Mouse (Mus musculus): ENCODE measurements around the gene Cphx1. TPM values are rescaled to one million over a fixed set of nuclear protein-coding genes. Genes with fewer than 3 reads are reported as not detected.
"Not testable (repeated sequence)": the region's sequence is repeated elsewhere in the genome, so short reads cannot be mapped to it uniquely, and the experiment has no call there.

The Cphx1 gene
- total and polyA plus RNA-seq, 3 experiments = not detected

GRCm38 (mm10) chr14:25979242-25979941 is 41.3 kb downstream of the Cphx1 start:
- H3K4me3 ChIP-seq (ENCODE audit: control insufficient read depth in 1 of 2, insufficient read depth in 1 of 2, low read depth in 2 of 2, low read length in 2 of 2); H3K9me3 ChIP-seq (replicated peaks; ENCODE audit: insufficient read depth, low read length); H3K36me3 ChIP-seq (ENCODE audit: control insufficient read depth in 1 of 2, insufficient read depth in 2 of 2, low read length in 2 of 2); H3K79me2 ChIP-seq (ENCODE audit: control insufficient read depth, insufficient read depth, low read length, poor library complexity); DNase-seq (ENCODE audit: low read depth, low spot score); H3K27me3 ChIP-seq (ENCODE audit: control insufficient read depth in 1 of 2, insufficient read depth in 2 of 2, low read length in 2 of 2); H3K27ac ChIP-seq (ENCODE audit: control insufficient read depth, low read depth, low read length); H3K9ac ChIP-seq (ENCODE audit: control insufficient read depth, low read depth, low read length, poor library complexity, severe bottlenecking); H3K4me1 ChIP-seq (ENCODE audit: control insufficient read depth in 1 of 2, insufficient read depth in 2 of 2, low read length in 2 of 2): not testable (repeated sequence)

DNA sequence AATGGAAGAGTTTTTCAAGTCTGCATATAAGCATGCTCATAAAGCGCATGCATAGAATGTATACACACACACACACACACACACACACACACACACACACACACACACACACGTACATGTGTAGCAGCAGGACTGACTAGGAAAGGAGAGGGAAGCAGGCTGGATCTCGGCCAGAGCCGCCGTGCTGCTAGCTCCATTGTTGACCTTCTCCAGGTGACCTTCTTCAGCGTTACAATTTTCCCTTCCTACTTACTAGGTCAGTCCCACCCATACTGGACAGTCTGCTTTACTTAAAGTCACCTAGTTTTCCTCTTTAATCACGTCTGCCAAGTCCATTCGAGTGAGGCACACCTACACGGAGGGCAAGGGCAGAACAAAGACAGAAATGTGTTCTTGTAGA is 43.8 kb downstream of the Cphx1 start:
- H3K36me3 ChIP-seq (ENCODE audit: control insufficient read depth in 1 of 2, insufficient read depth in 2 of 2, low read length in 2 of 2); H3K27me3 ChIP-seq (ENCODE audit: control insufficient read depth in 1 of 2, insufficient read depth in 2 of 2, low read length in 2 of 2); H3K27ac ChIP-seq (ENCODE audit: control insufficient read depth, low read depth, low read length); H3K79me2 ChIP-seq (ENCODE audit: control insufficient read depth, insufficient read depth, low read length, poor library complexity); H3K4me3 ChIP-seq (ENCODE audit: control insufficient read depth in 1 of 2, insufficient read depth in 1 of 2, low read depth in 2 of 2, low read length in 2 of 2); H3K9me3 ChIP-seq (replicated peaks; ENCODE audit: insufficient read depth, low read length); H3K4me1 ChIP-seq (ENCODE audit: control insufficient read depth in 1 of 2, insufficient read depth in 2 of 2, low read length in 2 of 2); DNase-seq (ENCODE audit: low read depth, low spot score); H3K9ac ChIP-seq (ENCODE audit: control insufficient read depth, low read depth, low read length, poor library complexity, severe bottlenecking): not testable (repeated sequence)

Other genes starting within 250 kb of the Cphx1 start
- 56.3 and 71.0 TPM in 2 replicates for gene Ppif, start 244.2 kb upstream of the Cphx1 start, total RNA-seq (2012; rRNA removed)
- 100 to 1,000 TPM; 127 to 128 TPM for gene Ppif, start 244.2 kb upstream of the Cphx1 start, polyA plus RNA-seq (2012; ENCODE audit: insufficient read depth in 1 of 2, insufficient read length in 2 of 2, low read depth in 1 of 2, low replicate concordance in 2 of 2, missing spikeins in 1 of 2)
- gene Zcchc24, start 169.3 kb upstream of the Cphx1 start, total RNA-seq (2012; rRNA removed) = 1.8 and 2.3 TPM in 2 replicates
- gene Zcchc24, start 169.3 kb upstream of the Cphx1 start, polyA plus RNA-seq (2012; ENCODE audit: insufficient read depth in 1 of 2, insufficient read length in 2 of 2, low read depth in 1 of 2, low replicate concordance in 2 of 2, missing spikeins in 1 of 2) = 1 to 10 TPM in 1 of 2 experiments, not detected in 1; 8.7 TPM
- 7.3 and 7.6 TPM in 2 replicates for gene Anxa11, start 96.1 kb upstream of the Cphx1 start, total RNA-seq (2012; rRNA removed)
- gene Anxa11, start 96.1 kb upstream of the Cphx1 start, polyA plus RNA-seq (2012; ENCODE audit: insufficient read depth in 1 of 2, insufficient read length in 2 of 2, low read depth in 1 of 2, low replicate concordance in 2 of 2, missing spikeins in 1 of 2) = 10 to 100 TPM in 1 of 2 experiments, not detected in 1; 40.5 TPM
- not detected in 2 replicates for gene Plac9a, start 35.2 kb upstream of the Cphx1 start, total RNA-seq (2012; rRNA removed)
- not detected for gene Plac9a, start 35.2 kb upstream of the Cphx1 start, polyA plus RNA-seq (2012; ENCODE audit: insufficient read depth in 1 of 2, insufficient read length in 2 of 2, low read depth in 1 of 2, low replicate concordance in 2 of 2, missing spikeins in 1 of 2)
- gene Tmem254a, start 10.6 kb upstream of the Cphx1 start, total RNA-seq (2012; rRNA removed) = 0.69 and 0.81 TPM in 2 replicates
- 1 to 10 TPM in 1 of 2 experiments, not detected in 1; 1.8 TPM for gene Tmem254a, start 10.6 kb upstream of the Cphx1 start, polyA plus RNA-seq (2012; ENCODE audit: insufficient read depth in 1 of 2, insufficient read length in 2 of 2, low read depth in 1 of 2, low replicate concordance in 2 of 2, missing spikeins in 1 of 2)
- gene Duxbl1, start 40.3 kb downstream of the Cphx1 start, total RNA-seq (2012; rRNA removed) = not detected in 2 replicates
- gene Duxbl1, start 40.3 kb downstream of the Cphx1 start, polyA plus RNA-seq (2012; ENCODE audit: insufficient read depth in 1 of 2, insufficient read length in 2 of 2, low read depth in 1 of 2, low replicate concordance in 2 of 2, missing spikeins in 1 of 2) = not detected
- not detected in 2 replicates for gene Gm9780, start 104.4 kb downstream of the Cphx1 start, total RNA-seq (2012; rRNA removed)
- gene Gm9780, start 104.4 kb downstream of the Cphx1 start, polyA plus RNA-seq (2012; ENCODE audit: insufficient read depth in 1 of 2, insufficient read length in 2 of 2, low read depth in 1 of 2, low replicate concordance in 2 of 2, missing spikeins in 1 of 2) = not detected
- 10.4 and 12.1 TPM in 2 replicates for gene Tmem254c, start 129.1 kb downstream of the Cphx1 start, total RNA-seq (2012; rRNA removed)
- gene Tmem254c, start 129.1 kb downstream of the Cphx1 start, polyA plus RNA-seq (2012; ENCODE audit: insufficient read depth in 1 of 2, insufficient read length in 2 of 2, low read depth in 1 of 2, low replicate concordance in 2 of 2, missing spikeins in 1 of 2) = 10 to 100 TPM in 1 of 2 experiments, not detected in 1; 36.0 TPM
- gene Cphx2, start 143.2 kb downstream of the Cphx1 start, total RNA-seq (2012; rRNA removed) = not detected in 2 replicates
- not detected for gene Cphx2, start 143.2 kb downstream of the Cphx1 start, polyA plus RNA-seq (2012; ENCODE audit: insufficient read depth in 1 of 2, insufficient read length in 2 of 2, low read depth in 1 of 2, low replicate concordance in 2 of 2, missing spikeins in 1 of 2)
- gene Cphx3, start 144.0 kb downstream of the Cphx1 start, total RNA-seq (2012; rRNA removed) = not detected in 2 replicates
- not detected for gene Cphx3, start 144.0 kb downstream of the Cphx1 start, polyA plus RNA-seq (2012; ENCODE audit: insufficient read depth in 1 of 2, insufficient read length in 2 of 2, low read depth in 1 of 2, low replicate concordance in 2 of 2, missing spikeins in 1 of 2)
- gene Duxbl2, start 180.0 kb downstream of the Cphx1 start, total RNA-seq (2012; rRNA removed) = not detected in 2 replicates
- gene Duxbl2, start 180.0 kb downstream of the Cphx1 start, polyA plus RNA-seq (2012; ENCODE audit: insufficient read depth in 1 of 2, insufficient read length in 2 of 2, low read depth in 1 of 2, low replicate concordance in 2 of 2, missing spikeins in 1 of 2) = not detected
- not detected in 2 replicates for gene Plac9b, start 244.2 kb downstream of the Cphx1 start, total RNA-seq (2012; rRNA removed)
- gene Plac9b, start 244.2 kb downstream of the Cphx1 start, polyA plus RNA-seq (2012; ENCODE audit: insufficient read depth in 1 of 2, insufficient read length in 2 of 2, low read depth in 1 of 2, low replicate concordance in 2 of 2, missing spikeins in 1 of 2) = not detected